Mouse (Mus musculus) lung, postnatal 0 days (tissue): ENCODE data around the gene Acoxl. TPM values are rescaled to one million over a fixed set of nuclear protein-coding genes. Genes with fewer than 3 reads are reported as not detected.
A peak's percentile ranks its signal among the peaks of the same experiment; 100 is the strongest.

ENCODE experiments used
- ATAC-seq: fragments of 200-750 bp; cut with Nextera tagmentation; 2 replicates; pipeline ENCODE4 v1.8.0; 2017; ENCODE audit warnings: moderate library complexity
- DNase-seq: peaks from one replicate; pipeline ENCODE4 v3.0.0-alpha.2; 2016; ENCODE audit warnings: low spot score
- H3K27ac ChIP-seq: fragments of 300-500 bp; sonication (generic); 2 replicates; pipeline ENCODE4 v1.5.1; 2014; ENCODE audit warnings: antibody characterized with exemption, mild to moderate bottlenecking, low read length, mixed read lengths
- H3K27me3 ChIP-seq: fragments of 300-500 bp; sonication (generic); replicated peaks from 2 replicates; pipeline ENCODE4 v1.6.1; 2014; ENCODE audit warnings: low read length, mixed read lengths; ENCODE audit not compliant: insufficient read depth
- H3K36me3 ChIP-seq: fragments of 300-500 bp; sonication (generic); 2 replicates; pipeline ENCODE4 v1.6.1; 2014; ENCODE audit warnings: low read length, mixed read lengths; ENCODE audit not compliant: insufficient read depth
- H3K4me1 ChIP-seq: fragments of 300-500 bp; sonication (generic); 2 replicates; pipeline ENCODE4 v1.6.1; 2014; ENCODE audit warnings: antibody characterized with exemption, low read depth, low read length, mixed read lengths; ENCODE audit not compliant: insufficient read depth
- H3K4me2 ChIP-seq: fragments of 300-500 bp; sonication (generic); replicated peaks from 2 replicates; pipeline ENCODE4 v1.6.1; 2014; ENCODE audit warnings: low read depth, mild to moderate bottlenecking, low read length, moderate library complexity, mixed read lengths
- H3K4me3 ChIP-seq: fragments of 300-500 bp; sonication (generic); 2 replicates; pipeline ENCODE4 v1.5.1; 2014; ENCODE audit warnings: low read depth, low read length
- H3K9ac ChIP-seq: fragments of 300-500 bp; sonication (generic); replicated peaks from 2 replicates; pipeline ENCODE4 v1.6.1; 2014; ENCODE audit warnings: low read depth, mild to moderate bottlenecking
- H3K9me3 ChIP-seq: fragments of 300-500 bp; sonication (generic); 2 replicates; pipeline ENCODE4 v1.6.1; 2016; ENCODE audit warnings: low read length, mixed read lengths
- CTCF ChIP-seq: IDR thresholded peaks from 2 replicates; pipeline ENCODE4 v1.5.1; 2016; ENCODE audit warnings: antibody characterized with exemption, mild to moderate bottlenecking
- EP300 ChIP-seq: IDR thresholded peaks from 2 replicates; pipeline ENCODE4 v1.6.1; 2016; ENCODE audit warnings: antibody characterized with exemption, mild to moderate bottlenecking, control low read depth
- WGBS: fragments of 180-500 bp; shearing (Covaris S2); extraction: QIAGEN DNeasy Blood & Tissue Kit; methylation state at CpG from one replicate; pipeline ENCODE4 v1.1.7; 2014; 5-methylcytosine and 5-hydroxymethylcytosine counted together
- polyA plus RNA-seq: library from polyadenylated mRNA; unstranded; fragments of >200 nt; fragmentation: Nextera tagmentation; extraction: Ambion mirVana; gene quantifications from 2 replicates; pipeline ENCODE4 v1.2.1, GENCODE M21; 2015

Acoxl gene
- polyA plus RNA-seq, 1 experiment from 2014 or later = 17.0 TPM

GRCm38 (mm10) chr2:128038259-128038890 is 199.7 kb downstream of the Acoxl start:
- TF ChIP-seq CTCF (no peak), EP300 (no peak)
- H3K9me3 ChIP-seq = no peaks in the 10 kb centered on the region
- H3K27me3 ChIP-seq = no peaks in the 10 kb centered on the region
- no peaks in the 10 kb centered on the region for H3K36me3 ChIP-seq
- no peak overlapping the region for H3K27ac ChIP-seq
- H3K4me3 ChIP-seq = no peak overlapping the region
- H3K9ac ChIP-seq = no peak overlapping the region
- H3K4me1 ChIP-seq = no peaks in the 10 kb centered on the region
- DNase-seq (no peak), ATAC-seq (no peak)
- H3K4me2 ChIP-seq = no peak overlapping the region
- 74% methylated on average over 5 of the region's 5 CpGs for WGBS

- Histone ChIP-seq H3K36me3 (no peaks in the 10 kb centered on the region), H3K9ac (no peak overlapping the region), H3K9me3 (no peaks in the 10 kb centered on the region), H3K4me3 (no peak overlapping the region), H3K4me1 (no peaks in the 10 kb centered on the region), H3K27me3 (no peaks in the 10 kb centered on the region), H3K27ac (no peak overlapping the region), H3K4me2 (no peak overlapping the region)
- TF ChIP-seq CTCF (no peak), EP300 (no peak)
- ATAC-seq = no peak
- WGBS = 53% methylated on average over 12 of the region's 12 CpGs
- DNase-seq = no peak
Measured at GRCm38 (mm10) chr2:128041066-128041750, 202.5 kb downstream of the Acoxl start.

GRCm38 (mm10) chr2:128046454-128046853 is 207.8 kb downstream of the Acoxl start:
- TF ChIP-seq EP300 (no peak), CTCF (no peak)
- no peak for DNase-seq
- Histone ChIP-seq H3K27ac (no peak overlapping the region), H3K4me3 (no peak overlapping the region), H3K9ac (no peak overlapping the region), H3K27me3 (no peaks in the 10 kb centered on the region), H3K36me3 (no peaks in the 10 kb centered on the region), H3K4me2 (no peak overlapping the region), H3K9me3 (no peaks in the 10 kb centered on the region), H3K4me1 (no peaks in the 10 kb centered on the region)
- ATAC-seq = no peak
- WGBS = 44% methylated on average over 4 of the region's 4 CpGs

GRCm38 (mm10) chr2:128054905-128055304 is 216.2 kb downstream of the Acoxl start:
- no peaks in the 10 kb centered on the region for H3K36me3 ChIP-seq
- no peaks in the 10 kb centered on the region for H3K4me1 ChIP-seq
- 59% methylated on average over 4 of the region's 4 CpGs for WGBS
- no peak overlapping the region for H3K4me3 ChIP-seq
- TF ChIP-seq CTCF = no peak
- no peak for TF ChIP-seq EP300
- DNase-seq (no peak), ATAC-seq (no peak)
- H3K27ac ChIP-seq = no peak overlapping the region
- no peak overlapping the region for H3K4me2 ChIP-seq
- H3K27me3 ChIP-seq = no peaks in the 10 kb centered on the region
- no peaks in the 10 kb centered on the region for H3K9me3 ChIP-seq
- no peak overlapping the region for H3K9ac ChIP-seq

- Histone ChIP-seq H3K9ac (no peak overlapping the region), H3K4me1 (no peaks in the 10 kb centered on the region), H3K4me2 (no peak overlapping the region), H3K36me3 (no peaks in the 10 kb centered on the region), H3K9me3 (no peaks in the 10 kb centered on the region), H3K27me3 (no peaks in the 10 kb centered on the region), H3K27ac (no peak overlapping the region), H3K4me3 (no peak overlapping the region)
- no peak for TF ChIP-seq EP300
- TF ChIP-seq CTCF = no peak
- DNase-seq (peak; percentile 12), ATAC-seq (no peak)
- 94% methylated on average over 5 of the region's 5 CpGs for WGBS
Measured at GRCm38 (mm10) chr2:128057872-128058271, 219.2 kb downstream of the Acoxl start.

GRCm38 (mm10) chr2:128058627-128059026 is 220.0 kb downstream of the Acoxl start:
- WGBS = 53% methylated on average over 1 of the region's 1 CpGs
- no peak overlapping the region for H3K27ac ChIP-seq
- TF ChIP-seq EP300 = no peak
- TF ChIP-seq CTCF = no peak
- no peak overlapping the region for H3K4me2 ChIP-seq
- ATAC-seq = no peak
- no peaks in the 10 kb centered on the region for H3K36me3 ChIP-seq
- no peaks in the 10 kb centered on the region for H3K4me1 ChIP-seq
- H3K27me3 ChIP-seq = no peaks in the 10 kb centered on the region
- H3K4me3 ChIP-seq = no peak overlapping the region
- H3K9me3 ChIP-seq = no peaks in the 10 kb centered on the region
- no peak for DNase-seq
- H3K9ac ChIP-seq = no peak overlapping the region
